Mouse (Mus musculus) hindbrain, embryonic 12.5 days (tissue): ENCODE measurements at regions not wholly inside any gene's neighbourhood (a gene's known extent, or its start where the extent isn't known, plus 50 kb on each side); places are given as distances from the start of the nearest gene placed in this dataset.

Experiments
- ATAC-seq: fragments of 200-750 bp; cut with Nextera tagmentation; 2 replicates; pipeline ENCODE4 v1.8.0; 2017; ENCODE audit warnings: moderate TSS enrichment; ENCODE audit not compliant: low FRiP score
- H3K27ac ChIP-seq: fragments of 300-500 bp; sonication (generic); 2 replicates; pipeline ENCODE4 v1.5.1; 2016; ENCODE audit warnings: mild to moderate bottlenecking
- H3K27me3 ChIP-seq: fragments of 300-500 bp; sonication (generic); 2 replicates; pipeline ENCODE4 v1.6.1; 2016; ENCODE audit warnings: mild to moderate bottlenecking
- H3K36me3 ChIP-seq: fragments of 300-500 bp; sonication (generic); 2 replicates; pipeline ENCODE4 v1.6.1; 2016; ENCODE audit warnings: mild to moderate bottlenecking
- H3K4me1 ChIP-seq: fragments of 300-500 bp; sonication (generic); 2 replicates; pipeline ENCODE4 v1.6.1; 2016
- H3K4me2 ChIP-seq: fragments of 300-500 bp; sonication (generic); replicated peaks from 2 replicates; pipeline ENCODE4 v1.6.1; 2016; ENCODE audit warnings: mild to moderate bottlenecking
- H3K4me3 ChIP-seq: fragments of 300-500 bp; sonication (generic); 2 replicates; pipeline ENCODE4 v1.5.1; 2016; ENCODE audit warnings: mild to moderate bottlenecking
- H3K9ac ChIP-seq: fragments of 300-500 bp; sonication (generic); 2 replicates; pipeline ENCODE4 v1.6.1; 2016; ENCODE audit warnings: mild to moderate bottlenecking, moderate library complexity
- H3K9me3 ChIP-seq: fragments of 300-500 bp; sonication (generic); replicated peaks from 2 replicates; pipeline ENCODE4 v1.6.1; 2016; ENCODE audit warnings: mild to moderate bottlenecking
- WGBS: fragments of 180-500 bp; shearing (Covaris S2); methylation state at CpG from one replicate; pipeline ENCODE4 v1.1.7; 2016; 5-methylcytosine and 5-hydroxymethylcytosine counted together

- Histone ChIP-seq H3K4me1 (peaks cover 5% of the 10 kb centered on the region; the same call in 1 of the 2 replicates), H3K27me3 (no peaks in the 10 kb centered on the region), H3K36me3 (no peaks in the 10 kb centered on the region), H3K4me3 (no peak overlapping the region), H3K9me3 (no peaks in the 10 kb centered on the region), H3K9ac (no peak overlapping the region), H3K4me2 (no peak overlapping the region), H3K27ac (peak overlapping the region; percentile 40; the same call in 1 of the 2 replicates)
- ATAC-seq: no peak
- WGBS: 26% methylated on average over 4 of the region's 4 CpGs
These were observed 354.7 kb downstream of the Ice1 start for GRCm38 (mm10) chr13:70282731-70283130.

- H3K9me3 ChIP-seq: no peaks in the 10 kb centered on the region
- WGBS: 22% methylated on average over 5 of the region's 5 CpGs
- peaks cover 5% of the 10 kb centered on the region; the same call in 1 of the 2 replicates for H3K4me1 ChIP-seq
- peak overlapping the region; percentile 35; the same call in 1 of the 2 replicates for H3K27ac ChIP-seq
- no peak overlapping the region for H3K4me2 ChIP-seq
- no peak overlapping the region for H3K9ac ChIP-seq
- no peaks in the 10 kb centered on the region for H3K36me3 ChIP-seq
- H3K27me3 ChIP-seq: no peaks in the 10 kb centered on the region
- ATAC-seq: 0 out of 2 replicates have a peak, but pooled peaks have one; percentile 61
- H3K4me3 ChIP-seq: no peak overlapping the region
These were observed 354.2 kb downstream of the Ice1 start for GRCm38 (mm10) chr13:70283231-70283630.

GRCm38 (mm10) chr13:70292713-70293112 is 344.7 kb downstream of the Ice1 start:
- H3K9ac ChIP-seq: no peak overlapping the region
- H3K27me3 ChIP-seq: no peaks in the 10 kb centered on the region
- H3K4me2 ChIP-seq: no peak overlapping the region
- no peaks in the 10 kb centered on the region for H3K9me3 ChIP-seq
- H3K4me3 ChIP-seq: no peak overlapping the region
- no peak for ATAC-seq
- H3K36me3 ChIP-seq: no peaks in the 10 kb centered on the region
- WGBS: 57% methylated on average over 3 of the region's 3 CpGs
- no peak overlapping the region for H3K27ac ChIP-seq
- no peaks in the 10 kb centered on the region for H3K4me1 ChIP-seq

GRCm38 (mm10) chr13:70303953-70304525 is 333.4 kb downstream of the Ice1 start:
- Histone ChIP-seq H3K27me3 (no peaks in the 10 kb centered on the region), H3K27ac (peak overlapping the region; percentile 14; the same call in 1 of the 2 replicates), H3K36me3 (no peaks in the 10 kb centered on the region), H3K9me3 (no peaks in the 10 kb centered on the region), H3K4me2 (no peak overlapping the region), H3K9ac (no peak overlapping the region), H3K4me1 (peaks cover 3% of the 10 kb centered on the region), H3K4me3 (no peak overlapping the region)
- no peak for ATAC-seq
- WGBS: 64% methylated on average over 5 of the region's 5 CpGs

- Histone ChIP-seq H3K9me3 (no peaks in the 10 kb centered on the region), H3K4me3 (no peak overlapping the region), H3K4me1 (peaks cover 14% of the 10 kb centered on the region), H3K4me2 (no peak overlapping the region), H3K27ac (peak overlapping the region; percentile 68; the same call in 1 of the 2 replicates), H3K27me3 (no peaks in the 10 kb centered on the region), H3K36me3 (no peaks in the 10 kb centered on the region), H3K9ac (no peak overlapping the region)
- 5% methylated on average over 2 of the region's 2 CpGs for WGBS
- ATAC-seq: peak; percentile 55
These were observed 326.9 kb downstream of the Ice1 start for GRCm38 (mm10) chr13:70310516-70310915.

- Histone ChIP-seq H3K4me2 (peak overlapping the region; percentile 0; the same call in 1 of the 2 replicates), H3K9ac (no peak overlapping the region), H3K9me3 (no peaks in the 10 kb centered on the region), H3K36me3 (no peaks in the 10 kb centered on the region), H3K27ac (peak overlapping the region; percentile 68), H3K4me1 (peaks cover 14% of the 10 kb centered on the region), H3K4me3 (no peak overlapping the region), H3K27me3 (no peaks in the 10 kb centered on the region)
- peak; percentile 53 for ATAC-seq
- 40% methylated on average over 14 of the region's 14 CpGs for WGBS
These were observed 326.0 kb downstream of the Ice1 start for GRCm38 (mm10) chr13:70311226-70312055.

GRCm38 (mm10) chr13:70313205-70313604 is 324.2 kb downstream of the Ice1 start:
- H3K27me3 ChIP-seq: no peaks in the 10 kb centered on the region
- ATAC-seq: no peak
- no peak overlapping the region for H3K4me3 ChIP-seq
- H3K9ac ChIP-seq: no peak overlapping the region
- no peak overlapping the region for H3K27ac ChIP-seq
- peaks cover 14% of the 10 kb centered on the region for H3K4me1 ChIP-seq
- H3K9me3 ChIP-seq: no peaks in the 10 kb centered on the region
- 65% methylated on average over 2 of the region's 2 CpGs for WGBS
- no peaks in the 10 kb centered on the region for H3K36me3 ChIP-seq
- no peak overlapping the region for H3K4me2 ChIP-seq

GRCm38 (mm10) chr13:70323537-70323936 is 313.9 kb downstream of the Ice1 start:
- H3K4me1 ChIP-seq: 0 out of 2 replicates have a peak, but pooled peaks cover 3% of the 10 kb centered on the region
- 40% methylated on average over 1 of the region's 1 CpGs for WGBS
- H3K9me3 ChIP-seq: no peaks in the 10 kb centered on the region
- H3K4me3 ChIP-seq: no peak overlapping the region
- ATAC-seq: no peak
- H3K36me3 ChIP-seq: no peaks in the 10 kb centered on the region
- H3K9ac ChIP-seq: no peak overlapping the region
- H3K27me3 ChIP-seq: no peaks in the 10 kb centered on the region
- H3K4me2 ChIP-seq: no peak overlapping the region
- no peak overlapping the region for H3K27ac ChIP-seq

- H3K4me3 ChIP-seq: no peak overlapping the region
- WGBS: 75% methylated on average over 4 of the region's 4 CpGs
- H3K9me3 ChIP-seq: no peaks in the 10 kb centered on the region
- no peaks in the 10 kb centered on the region for H3K27me3 ChIP-seq
- ATAC-seq: no peak
- H3K36me3 ChIP-seq: no peaks in the 10 kb centered on the region
- H3K27ac ChIP-seq: no peak overlapping the region
- H3K4me1 ChIP-seq: peaks cover 7% of the 10 kb centered on the region
- H3K9ac ChIP-seq: no peak overlapping the region
- no peak overlapping the region for H3K4me2 ChIP-seq
These were observed 301.4 kb downstream of the Ice1 start for GRCm38 (mm10) chr13:70336069-70336468.

GRCm38 (mm10) chr13:70340437-70340836 is 297.0 kb downstream of the Ice1 start:
- Histone ChIP-seq H3K27me3 (no peaks in the 10 kb centered on the region), H3K4me2 (no peak overlapping the region), H3K9me3 (no peaks in the 10 kb centered on the region), H3K4me1 (peaks cover 12% of the 10 kb centered on the region), H3K9ac (no peak overlapping the region), H3K4me3 (no peak overlapping the region), H3K36me3 (no peaks in the 10 kb centered on the region), H3K27ac (no peak overlapping the region)
- ATAC-seq: no peak
- WGBS: 54% methylated on average over 3 of the region's 3 CpGs

- H3K27ac ChIP-seq: 0 out of 2 replicates have a peak overlapping the region, but pooled peaks have one; percentile 12
These were observed 294.2 kb downstream of the Ice1 start for GRCm38 (mm10) chr13:70343191-70343734.

GRCm38 (mm10) chr13:70343911-70344310 is 293.5 kb downstream of the Ice1 start:
- no peak overlapping the region for H3K4me3 ChIP-seq
- no peaks in the 10 kb centered on the region for H3K36me3 ChIP-seq
- 0 out of 2 replicates have a peak, but pooled peaks have one; percentile 29 for ATAC-seq
- H3K4me1 ChIP-seq: peaks cover 12% of the 10 kb centered on the region
- H3K27me3 ChIP-seq: no peaks in the 10 kb centered on the region
- WGBS: 37% methylated on average over 2 of the region's 2 CpGs
- no peaks in the 10 kb centered on the region for H3K9me3 ChIP-seq
- H3K4me2 ChIP-seq: no peak overlapping the region
- H3K9ac ChIP-seq: no peak overlapping the region
- H3K27ac ChIP-seq: peak overlapping the region; percentile 40; the same call in 1 of the 2 replicates

More at GRCm38 (mm10) chr13:70343191-70343734, 294.2 kb downstream of the Ice1 start:
- WGBS: 44% methylated on average over 1 of the region's 1 CpGs
- no peak overlapping the region for H3K4me2 ChIP-seq
- H3K36me3 ChIP-seq: no peaks in the 10 kb centered on the region
- peak; percentile 40; the same call in 1 of the 2 replicates for ATAC-seq
- H3K27me3 ChIP-seq: no peaks in the 10 kb centered on the region
- no peaks in the 10 kb centered on the region for H3K9me3 ChIP-seq
- H3K4me1 ChIP-seq: peaks cover 12% of the 10 kb centered on the region
- no peak overlapping the region for H3K4me3 ChIP-seq
- no peak overlapping the region for H3K9ac ChIP-seq
